Mouse (Mus musculus): ENCODE results near the gene Gpd2. TPM values are rescaled to one million over a fixed set of nuclear protein-coding genes. Genes with fewer than 3 reads are reported as not detected.

Gene Gpd2
- polyA plus RNA-seq, 1 experiment, result 48.7 TPM

GRCm38 (mm10) chr2:57287986-57288385, 50.6 kb downstream of the Gpd2 start:
- DNase-seq (ENCODE audit: extremely low spot score in 1 of 2, low spot score in 1 of 2), result no peak

- no peak for DNase-seq (ENCODE audit: extremely low spot score in 1 of 2, low spot score in 1 of 2)
Observed at GRCm38 (mm10) chr2:57293571-57293970, 56.1 kb downstream of the Gpd2 start.

- no peak for DNase-seq (ENCODE audit: extremely low spot score in 1 of 2, low spot score in 1 of 2)
Observed at GRCm38 (mm10) chr2:57296069-57296468, 58.6 kb downstream of the Gpd2 start.

- DNase-seq (ENCODE audit: extremely low spot score in 1 of 2, low spot score in 1 of 2), result no peak
Observed at GRCm38 (mm10) chr2:57297226-57297625, 59.8 kb downstream of the Gpd2 start.

- DNase-seq (ENCODE audit: extremely low spot score in 1 of 2, low spot score in 1 of 2), result no peak
Observed at GRCm38 (mm10) chr2:57301539-57301938, 64.1 kb downstream of the Gpd2 start.

- no peak for DNase-seq (ENCODE audit: extremely low spot score in 1 of 2, low spot score in 1 of 2)
Observed at GRCm38 (mm10) chr2:57304212-57304611, 66.8 kb downstream of the Gpd2 start.

- no peak for DNase-seq (ENCODE audit: extremely low spot score in 1 of 2, low spot score in 1 of 2)
Observed at GRCm38 (mm10) chr2:57312268-57312797, 74.9 kb downstream of the Gpd2 start.

- DNase-seq (ENCODE audit: extremely low spot score in 1 of 2, low spot score in 1 of 2), result peak in 1 of 2 experiments; percentile 22
Observed at GRCm38 (mm10) chr2:57316055-57316454, 78.6 kb downstream of the Gpd2 start.

GRCm38 (mm10) chr2:57318336-57318735, 80.9 kb downstream of the Gpd2 start:
- DNase-seq (ENCODE audit: extremely low spot score in 1 of 2, low spot score in 1 of 2), result no peak

GRCm38 (mm10) chr2:57326091-57326490, 88.7 kb downstream of the Gpd2 start:
- DNase-seq (ENCODE audit: extremely low spot score in 1 of 2, low spot score in 1 of 2), result no peak

- no peak for DNase-seq (ENCODE audit: extremely low spot score in 1 of 2, low spot score in 1 of 2)
Observed at GRCm38 (mm10) chr2:57329327-57329726, 91.9 kb downstream of the Gpd2 start.

- DNase-seq (ENCODE audit: extremely low spot score in 1 of 2, low spot score in 1 of 2), result no peak
Observed at GRCm38 (mm10) chr2:57330812-57331211, 93.4 kb downstream of the Gpd2 start.

- no peak for DNase-seq (ENCODE audit: extremely low spot score in 1 of 2, low spot score in 1 of 2)
Observed at GRCm38 (mm10) chr2:57331266-57331665, 93.8 kb downstream of the Gpd2 start.

GRCm38 (mm10) chr2:57333481-57333880, 96.0 kb downstream of the Gpd2 start:
- no peak for DNase-seq (ENCODE audit: extremely low spot score in 1 of 2, low spot score in 1 of 2)

- DNase-seq (ENCODE audit: extremely low spot score in 1 of 2, low spot score in 1 of 2), result no peak
Observed at GRCm38 (mm10) chr2:57335397-57335796, 98.0 kb downstream of the Gpd2 start.

- no peak for DNase-seq (ENCODE audit: extremely low spot score in 1 of 2, low spot score in 1 of 2)
Observed at GRCm38 (mm10) chr2:57338779-57339178, 101.3 kb downstream of the Gpd2 start.

- no peak for DNase-seq (ENCODE audit: extremely low spot score in 1 of 2, low spot score in 1 of 2)
Observed at GRCm38 (mm10) chr2:57342910-57343309, 105.5 kb downstream of the Gpd2 start.

- no peak for DNase-seq (ENCODE audit: extremely low spot score in 1 of 2, low spot score in 1 of 2)
Observed at GRCm38 (mm10) chr2:57350615-57351014, 113.2 kb downstream of the Gpd2 start.

GRCm38 (mm10) chr2:57353722-57354432, 116.4 kb downstream of the Gpd2 start:
- no peak for DNase-seq (ENCODE audit: extremely low spot score in 1 of 2, low spot score in 1 of 2)

- DNase-seq (ENCODE audit: extremely low spot score in 1 of 2, low spot score in 1 of 2), result no peak
Observed at GRCm38 (mm10) chr2:57354848-57355247, 117.4 kb downstream of the Gpd2 start.

- no peak for DNase-seq (ENCODE audit: extremely low spot score in 1 of 2, low spot score in 1 of 2)
Observed at GRCm38 (mm10) chr2:57356222-57356822, 118.9 kb downstream of the Gpd2 start.

- peak in 1 of 2 experiments; percentile 14 for DNase-seq (ENCODE audit: extremely low spot score in 1 of 2, low spot score in 1 of 2)
Observed at GRCm38 (mm10) chr2:57362503-57362902, 125.1 kb downstream of the Gpd2 start.

Data from frontal cortex, adult 2 months (tissue).